Mouse (Mus musculus): ENCODE data around the gene Sox30. TPM values are rescaled to one million over a fixed set of nuclear protein-coding genes. Genes with fewer than 3 reads are reported as not detected.
"Not testable (repeated sequence)": the region's sequence is repeated elsewhere in the genome, so short reads cannot be mapped to it uniquely, and the experiment has no call there.

Sox30 gene
- polyA plus RNA-seq, 1 experiment from 2014 or later: 0.18 TPM

GRCm38 (mm10) chr11:46044781-46045180 is 64.7 kb downstream of the Sox30 start:
- no peak overlapping the region for H3K4me2 ChIP-seq (replicated peaks)
- 87% methylated on average over 5 of the region's 5 CpGs for WGBS
- no peak overlapping the region for H3K9ac ChIP-seq
- H3K4me3 ChIP-seq (replicated peaks): no peak overlapping the region
- no peaks in the 10 kb centered on the region for H3K4me1 ChIP-seq (replicated peaks)
- H3K9me3 ChIP-seq: no peaks in the 10 kb centered on the region
- no peak for ATAC-seq
- H3K27me3 ChIP-seq (replicated peaks): no peaks in the 10 kb centered on the region
- no peaks in the 10 kb centered on the region for H3K36me3 ChIP-seq
- no peak overlapping the region for H3K27ac ChIP-seq

GRCm38 (mm10) chr11:46047264-46047663 is 67.2 kb downstream of the Sox30 start:
- H3K4me1 ChIP-seq (replicated peaks): no peaks in the 10 kb centered on the region
- no peaks in the 10 kb centered on the region for H3K9me3 ChIP-seq
- no peaks in the 10 kb centered on the region for H3K27me3 ChIP-seq (replicated peaks)
- H3K36me3 ChIP-seq: no peaks in the 10 kb centered on the region
- WGBS: 86% methylated on average over 3 of the region's 3 CpGs
- no peak overlapping the region for H3K4me2 ChIP-seq (replicated peaks)
- H3K9ac ChIP-seq: no peak overlapping the region
- H3K4me3 ChIP-seq (replicated peaks): no peak overlapping the region
- no peak for ATAC-seq
- no peak overlapping the region for H3K27ac ChIP-seq

GRCm38 (mm10) chr11:46052105-46052659 is 72.1 kb downstream of the Sox30 start, which contains the start of gene Gm12166:
TSS of gene Gm12166 (minus strand) at chr11:46052321.
- H3K27me3 ChIP-seq (replicated peaks); H3K4me2 ChIP-seq (replicated peaks); H3K4me3 ChIP-seq (replicated peaks); ATAC-seq; H3K4me1 ChIP-seq (replicated peaks); H3K9ac ChIP-seq; H3K36me3 ChIP-seq; H3K27ac ChIP-seq; H3K9me3 ChIP-seq: not testable (repeated sequence)
- WGBS: 34% methylated on average over 19 of the region's 19 CpGs

GRCm38 (mm10) chr11:46053457-46053856 is 73.3 kb downstream of the Sox30 start:
- H3K27ac ChIP-seq; H3K4me3 ChIP-seq (replicated peaks); H3K9ac ChIP-seq; H3K9me3 ChIP-seq; H3K36me3 ChIP-seq; H3K4me1 ChIP-seq (replicated peaks); H3K27me3 ChIP-seq (replicated peaks); H3K4me2 ChIP-seq (replicated peaks); ATAC-seq: not testable (repeated sequence)
- WGBS: 92% methylated on average over 3 of the region's 3 CpGs

- H3K4me3 ChIP-seq (replicated peaks): no peak overlapping the region
- no peaks in the 10 kb centered on the region for H3K9me3 ChIP-seq
- no peak overlapping the region for H3K9ac ChIP-seq
- no peaks in the 10 kb centered on the region for H3K27me3 ChIP-seq (replicated peaks)
- no peak overlapping the region for H3K27ac ChIP-seq
- H3K4me1 ChIP-seq (replicated peaks): peaks cover 8% of the 10 kb centered on the region; the same call in 1 of the 2 replicates
- no peak overlapping the region for H3K4me2 ChIP-seq (replicated peaks)
- 50% methylated on average over 5 of the region's 5 CpGs for whole genome bisulfite sequencing
- ATAC-seq: no peak
- no peaks in the 10 kb centered on the region for H3K36me3 ChIP-seq
These were observed 74.2 kb downstream of the Sox30 start for GRCm38 (mm10) chr11:46054311-46054710.

- Histone ChIP-seq H3K4me1 (replicated peaks) (peaks cover 8% of the 10 kb centered on the region; the same call in 1 of the 2 replicates), H3K4me2 (replicated peaks) (peak overlapping the region; percentile 66), H3K4me3 (replicated peaks) (peak overlapping the region; percentile 65), H3K9me3 (no peaks in the 10 kb centered on the region), H3K27ac (peak overlapping the region; percentile 90), H3K27me3 (replicated peaks) (no peaks in the 10 kb centered on the region), H3K36me3 (no peaks in the 10 kb centered on the region), H3K9ac (peak overlapping the region; percentile 72)
- WGBS: 24% methylated on average over 12 of the region's 13 CpGs
- peak; percentile 24 for ATAC-seq
These were observed 75.1 kb downstream of the Sox30 start for GRCm38 (mm10) chr11:46054911-46055895.

- peak within 1 kb of the TSS; percentile 90 for H3K27ac ChIP-seq
- H3K9ac ChIP-seq: peak within 1 kb of the TSS; percentile 72
- peak within 1 kb of the TSS; percentile 65 for H3K4me3 ChIP-seq (replicated peaks)
- WGBS: under 1% methylated on average over 50 of the region's 51 CpGs
- peak within 1 kb of the TSS; percentile 66 for H3K4me2 ChIP-seq (replicated peaks)
- peak; percentile 84 for ATAC-seq
- H3K4me1 ChIP-seq (replicated peaks): peaks cover 8% of the 10 kb centered on the region; the same call in 1 of the 2 replicates
- H3K9me3 ChIP-seq: no peaks in the 10 kb centered on the region
- no peaks in the 10 kb centered on the region for H3K27me3 ChIP-seq (replicated peaks)
- H3K36me3 ChIP-seq: no peaks in the 10 kb centered on the region
These were observed 76.0 kb downstream of the Sox30 start, which contains the start of gene Adam19 for GRCm38 (mm10) chr11:46055896-46056769. TSS of gene Adam19 (plus strand) at chr11:46055992.

- H3K9me3 ChIP-seq: no peaks in the 10 kb centered on the region
- peaks cover 8% of the 10 kb centered on the region; the same call in 1 of the 2 replicates for H3K4me1 ChIP-seq (replicated peaks)
- H3K4me3 ChIP-seq (replicated peaks): peak overlapping the region; percentile 65
- peak overlapping the region; percentile 72 for H3K9ac ChIP-seq
- H3K36me3 ChIP-seq: no peaks in the 10 kb centered on the region
- 0 out of 2 replicates have a peak, but pooled peaks have one; percentile 18 for ATAC-seq
- peak overlapping the region; percentile 90 for H3K27ac ChIP-seq
- no peaks in the 10 kb centered on the region for H3K27me3 ChIP-seq (replicated peaks)
- H3K4me2 ChIP-seq (replicated peaks): peak overlapping the region; percentile 66
- WGBS: 3% methylated on average over 25 of the region's 25 CpGs
These were observed 76.8 kb downstream of the Sox30 start for GRCm38 (mm10) chr11:46056770-46057411.

GRCm38 (mm10) chr11:46058011-46058410 is 77.9 kb downstream of the Sox30 start:
- no peaks in the 10 kb centered on the region for H3K9me3 ChIP-seq

GRCm38 (mm10) chr11:46058916-46059315 is 78.8 kb downstream of the Sox30 start:
- no peak for ATAC-seq
- Histone ChIP-seq H3K4me3 (replicated peaks) (no peak overlapping the region), H3K27me3 (replicated peaks) (no peaks in the 10 kb centered on the region), H3K27ac (no peak overlapping the region), H3K4me1 (replicated peaks) (peaks cover 8% of the 10 kb centered on the region; the same call in 1 of the 2 replicates), H3K9me3 (no peaks in the 10 kb centered on the region), H3K4me2 (replicated peaks) (no peak overlapping the region), H3K36me3 (no peaks in the 10 kb centered on the region), H3K9ac (no peak overlapping the region)
- 93% methylated on average over 4 of the region's 4 CpGs for WGBS

More at GRCm38 (mm10) chr11:46058011-46058410, 77.9 kb downstream of the Sox30 start:
- Histone ChIP-seq H3K36me3 (no peaks in the 10 kb centered on the region), H3K4me1 (replicated peaks) (peaks cover 8% of the 10 kb centered on the region; the same call in 1 of the 2 replicates), H3K9ac (peak overlapping the region; percentile 72; the same call in 1 of the 2 replicates), H3K4me3 (replicated peaks) (peak overlapping the region; percentile 65; the same call in 1 of the 2 replicates), H3K27me3 (replicated peaks) (no peaks in the 10 kb centered on the region), H3K4me2 (replicated peaks) (peak overlapping the region; percentile 66), H3K27ac (no peak overlapping the region)
- no peak for ATAC-seq
- WGBS: 19% methylated on average over 9 of the region's 9 CpGs

GRCm38 (mm10) chr11:46059887-46060650 is 80.0 kb downstream of the Sox30 start:
- 64% methylated on average over 8 of the region's 8 CpGs for WGBS

More at GRCm38 (mm10) chr11:46059887-46060650, 80.0 kb downstream of the Sox30 start:
- H3K4me2 ChIP-seq (replicated peaks): no peak overlapping the region
- no peak overlapping the region for H3K27ac ChIP-seq
- H3K4me1 ChIP-seq (replicated peaks): peaks cover 11% of the 10 kb centered on the region
- H3K9ac ChIP-seq: no peak overlapping the region
- no peak overlapping the region for H3K4me3 ChIP-seq (replicated peaks)
- no peak for ATAC-seq
- no peaks in the 10 kb centered on the region for H3K27me3 ChIP-seq (replicated peaks)
- H3K36me3 ChIP-seq: no peaks in the 10 kb centered on the region
- no peaks in the 10 kb centered on the region for H3K9me3 ChIP-seq
